Mouse (Mus musculus) c-Kit-positive CD71-positive TER-119-positive erythroid progenitor cells, embryonic 14.5 days (primary cell): Measurements from ENCODE around the gene Taf12.
A peak's percentile ranks its signal among the peaks of the same experiment; 100 is the strongest.
"Not testable (repeated sequence)": the region's sequence is repeated elsewhere in the genome, so short reads cannot be mapped to it uniquely, and the experiment has no call there.

Experiments used
- DNase-seq: peaks from one replicate; pipeline ENCODE4 v3.0.0-alpha.2; 2013; ENCODE audit warnings: low spot score

Gene Taf12

GRCm38 (mm10) chr4:132269740-132270560 lies 4.2 kb upstream of the Taf12 start:
- peak; percentile 90 for DNase-seq

GRCm38 (mm10) chr4:132273166-132273565 lies 1.0 kb upstream of the Taf12 start:
- DNase-seq: no peak

GRCm38 (mm10) chr4:132275949-132276348 lies 1.8 kb downstream of the Taf12 start:
- peak; percentile 58 for DNase-seq

- DNase-seq: not testable (repeated sequence)
Measured at GRCm38 (mm10) chr4:132288840-132289239, 14.7 kb downstream of the Taf12 start.

- DNase-seq: no peak
Measured at GRCm38 (mm10) chr4:132291056-132291455, 16.9 kb downstream of the Taf12 start.

DNA sequence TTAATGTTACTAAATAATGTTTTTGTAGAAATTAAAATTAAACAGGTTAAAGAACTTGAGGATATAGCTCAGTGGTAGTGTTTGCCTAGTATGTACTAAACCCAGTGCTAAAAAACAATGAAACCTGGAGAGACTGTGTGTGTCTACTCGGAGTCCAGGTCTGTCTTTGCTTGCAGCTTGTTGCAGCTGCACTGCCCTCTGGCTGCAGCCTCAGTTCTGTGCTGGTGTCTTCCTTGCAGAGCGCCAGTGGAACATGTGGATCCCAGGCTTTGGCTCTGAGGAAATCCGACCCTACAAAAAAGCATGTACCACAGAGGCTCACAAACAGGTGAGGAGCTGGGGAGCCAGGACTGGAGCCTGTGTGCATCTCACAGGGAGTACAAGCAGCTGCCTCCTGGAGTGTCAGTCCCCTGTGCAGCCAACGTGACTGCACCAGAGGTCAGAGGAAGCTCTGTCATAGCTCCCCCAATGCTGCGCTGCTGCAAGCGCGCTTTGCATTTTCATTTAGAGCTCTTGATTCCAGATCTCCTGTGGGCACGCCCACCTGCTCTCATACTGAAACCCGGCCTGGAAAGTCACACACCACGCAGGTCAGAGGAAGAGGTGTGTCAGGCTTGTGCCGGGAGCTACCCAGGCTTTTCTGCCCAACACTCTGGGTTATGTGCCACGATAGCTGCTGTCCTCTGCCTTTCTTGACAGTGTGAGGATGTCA lies 17.6 kb downstream of the Taf12 start:
- no peak for DNase-seq

GRCm38 (mm10) chr4:132292988-132293387 lies 18.8 kb downstream of the Taf12 start:
- DNase-seq: no peak

- DNase-seq: no peak
Measured at GRCm38 (mm10) chr4:132293682-132294240, 19.6 kb downstream of the Taf12 start.

- DNase-seq: no peak
Measured at GRCm38 (mm10) chr4:132295696-132296390, 21.7 kb downstream of the Taf12 start.

GRCm38 (mm10) chr4:132299849-132300248 lies 25.7 kb downstream of the Taf12 start:
- no peak for DNase-seq

DNA sequence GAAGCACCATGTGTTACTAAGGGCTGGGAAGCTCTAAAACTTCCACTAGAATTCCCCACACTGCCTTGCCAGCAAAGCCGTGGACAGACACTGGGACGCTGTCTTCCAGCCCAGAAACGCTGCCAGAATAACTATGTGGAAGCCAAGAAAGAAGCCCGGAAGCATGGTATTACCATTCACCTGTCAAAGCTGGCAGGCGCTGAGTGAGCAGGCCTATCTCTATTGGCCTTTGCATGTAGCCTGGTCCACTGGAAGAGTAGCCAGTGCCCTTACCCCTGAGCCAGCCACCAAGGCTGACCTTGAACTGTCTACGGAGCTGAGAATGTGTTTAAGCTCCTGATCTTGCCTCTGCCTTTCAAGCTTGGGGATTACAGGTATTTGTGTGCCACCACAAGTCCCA lies 27.3 kb downstream of the Taf12 start:
- no peak for DNase-seq

- no peak for DNase-seq
Measured at GRCm38 (mm10) chr4:132301965-132302938, 28.1 kb downstream of the Taf12 start.

DNA sequence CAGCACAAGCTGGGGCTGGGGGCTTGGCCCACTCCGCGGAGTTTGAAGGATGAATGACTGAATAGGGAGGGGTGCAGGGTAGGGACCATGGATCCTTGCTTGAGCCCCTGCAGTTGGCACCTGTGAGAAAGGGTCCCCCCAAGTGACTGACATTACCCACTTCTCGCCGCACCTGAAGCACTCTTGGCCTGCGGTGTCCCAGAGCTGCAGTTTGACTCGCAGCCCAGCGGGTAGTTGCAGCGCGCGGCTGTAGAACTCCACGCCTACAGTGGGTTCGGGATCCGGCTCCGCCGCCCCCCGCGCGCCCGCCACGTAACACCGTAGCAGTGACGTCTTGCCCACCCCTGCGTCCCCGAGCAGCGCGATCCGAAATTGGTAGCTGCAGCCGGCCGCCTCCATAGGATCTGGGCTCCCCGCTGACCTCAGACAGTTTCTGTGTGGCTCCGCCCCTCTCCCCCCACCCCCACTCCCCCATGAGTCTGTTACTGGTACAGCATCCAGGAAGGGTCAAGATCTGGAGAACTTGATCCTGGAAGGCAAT lies 28.8 kb downstream of the Taf12 start, which contains the start of gene Rab42:
Gene Rab42, minus strand, starts transcription at position 447 of the 541 bp plus-strand sequence.
- peak; percentile 52 for DNase-seq

- DNase-seq: not testable (repeated sequence)
Measured at GRCm38 (mm10) chr4:132303484-132303883, 29.3 kb downstream of the Taf12 start.

DNA sequence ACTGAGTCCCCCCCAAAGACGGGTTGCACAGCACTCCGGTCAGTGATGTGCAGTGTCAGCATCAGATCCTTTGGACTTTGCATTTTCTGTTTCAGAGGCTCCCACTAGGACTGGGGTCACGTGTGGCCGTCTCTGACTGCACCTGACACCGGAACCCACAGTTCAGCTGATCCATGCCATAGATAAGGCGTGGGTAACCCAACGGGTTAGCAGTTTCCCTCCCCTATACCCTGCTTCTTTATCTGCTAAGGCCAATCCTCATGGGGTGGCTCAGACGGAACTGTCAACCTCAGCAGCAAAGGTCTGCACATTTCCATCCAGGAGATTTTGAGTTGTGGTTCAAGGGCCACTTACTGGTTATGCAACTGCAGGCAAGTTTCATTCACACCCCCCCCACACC lies 31.1 kb downstream of the Taf12 start:
- no peak for DNase-seq

DNA sequence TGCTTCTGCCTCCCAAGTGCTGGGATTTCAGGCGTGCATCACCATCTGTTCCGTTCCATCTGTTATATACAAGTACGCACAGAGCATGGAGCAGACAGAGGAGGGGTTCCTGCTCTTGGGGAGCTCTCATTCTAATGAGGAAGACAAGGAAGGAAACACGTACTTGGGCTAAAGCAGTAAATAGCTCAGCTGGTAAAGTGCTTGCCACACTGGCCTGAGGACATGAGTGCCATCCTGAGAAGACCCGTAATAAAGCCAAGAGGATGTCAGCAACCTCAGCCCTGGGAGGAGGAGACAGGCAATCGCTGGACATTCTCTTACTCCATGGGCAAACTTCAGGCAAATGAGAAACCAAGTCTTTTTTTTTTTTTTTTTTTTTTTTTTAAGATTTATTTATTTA lies 31.8 kb downstream of the Taf12 start:
- no peak for DNase-seq

- DNase-seq: peak; percentile 89
Measured at GRCm38 (mm10) chr4:132308437-132309139, 34.4 kb downstream of the Taf12 start.

- DNase-seq: peak; percentile 59
Measured at GRCm38 (mm10) chr4:132309140-132309848, 35.1 kb downstream of the Taf12 start.

- peak; percentile 72 for DNase-seq
Measured at GRCm38 (mm10) chr4:132309849-132310472, 35.8 kb downstream of the Taf12 start.
